Mouse (Mus musculus): ENCODE results near the gene Zfp874a. TPM values are rescaled to one million over a fixed set of nuclear protein-coding genes. Genes with fewer than 3 reads are reported as not detected.
"Not testable (repeated sequence)": the region's sequence is repeated elsewhere in the genome, so short reads cannot be mapped to it uniquely, and the experiment has no call there.

Gene Zfp874a
- total RNA-seq, 2 experiments from 2014 or later: 14.9 to 15.5 TPM

DNA sequence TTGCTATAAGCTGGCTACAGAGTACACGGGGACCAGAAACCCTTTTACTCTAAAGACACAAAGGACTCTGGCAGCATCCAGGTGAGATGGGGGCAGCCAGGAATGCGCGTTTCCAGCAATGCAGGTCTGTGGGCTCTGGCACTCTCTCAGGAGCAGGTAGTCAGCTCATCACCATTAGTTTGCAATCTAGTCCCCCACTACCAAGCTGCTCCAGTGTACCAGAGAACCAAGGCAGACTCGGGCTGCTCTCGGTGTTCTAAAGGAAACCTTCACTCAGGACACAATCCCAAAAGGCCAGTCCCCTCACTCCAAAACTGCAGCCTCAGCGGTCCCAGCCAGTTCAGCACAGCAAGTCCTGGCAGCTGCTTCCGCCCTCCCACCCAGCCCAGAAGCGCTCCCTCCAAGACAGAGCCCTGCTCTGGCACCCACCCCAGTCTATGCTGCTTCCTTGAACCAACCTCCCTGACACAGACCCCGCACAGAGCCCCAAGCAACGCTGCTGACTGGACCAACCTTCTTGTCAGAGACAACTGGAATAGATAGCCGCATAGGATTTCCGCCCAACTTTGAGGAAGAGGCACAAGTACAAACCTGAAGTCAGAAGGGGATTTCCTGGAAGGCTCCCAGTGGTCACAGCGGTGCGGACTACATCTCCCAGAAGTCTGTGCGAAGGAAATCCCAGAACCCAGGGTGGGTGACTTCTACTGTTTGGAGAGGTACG is 52.1 kb downstream of the Zfp874a start, which contains the start of gene Zfp429:
Gene Zfp429, minus strand, starts transcription at position 637 of the 721 bp plus-strand sequence.
- peak in 1 of 2 experiments; percentile 41 for DNase-seq (ENCODE audit: low spot score in 2 of 2)

GRCm38 (mm10) chr13:67376255-67376654 is 75.2 kb downstream of the Zfp874a start:
- not testable (repeated sequence) for DNase-seq (ENCODE audit: low spot score in 2 of 2)

DNA sequence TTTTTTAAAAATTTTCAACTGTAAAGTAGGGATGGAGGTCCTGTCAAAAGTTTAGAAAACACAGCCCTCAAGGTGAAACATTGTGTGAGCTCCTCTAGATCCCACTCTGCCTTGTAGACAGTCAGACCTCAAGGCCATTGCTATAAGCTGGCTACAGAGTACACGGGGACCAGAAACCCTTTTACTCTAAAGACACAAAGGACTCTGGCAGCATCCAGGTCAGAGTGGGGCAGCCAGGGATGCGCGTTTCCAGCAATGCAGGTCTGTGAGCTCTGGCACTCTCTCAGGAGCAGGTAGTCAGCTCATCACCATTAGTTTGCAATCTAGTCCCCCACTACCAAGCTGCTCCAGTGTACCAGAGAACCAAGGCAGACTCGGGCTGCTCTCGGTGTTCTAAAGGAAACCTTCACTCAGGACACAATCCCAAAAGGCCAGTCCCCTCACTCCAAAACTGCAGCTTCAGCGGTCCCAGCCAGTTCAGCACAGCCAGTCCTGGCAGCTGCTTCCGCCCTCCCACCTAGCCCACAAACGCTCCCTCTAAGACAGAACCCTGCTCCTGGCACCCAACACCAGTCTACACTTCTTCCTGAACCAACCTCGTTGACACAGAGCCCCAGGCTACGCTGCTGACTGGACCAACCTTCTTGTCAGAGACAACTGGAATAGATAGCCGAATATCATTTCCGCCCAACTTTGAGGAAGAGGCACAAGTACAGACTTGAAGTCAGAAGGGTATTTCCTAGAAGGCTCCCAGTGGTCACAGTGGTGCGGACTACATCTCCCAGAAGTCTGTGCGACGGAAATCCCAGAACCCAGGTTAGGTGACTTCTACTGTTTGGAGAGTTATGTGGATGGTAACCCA is 76.1 kb downstream of the Zfp874a start, which contains the start of the genes Gm28041 and Zfp456:
Gene Gm28041, minus strand, starts transcription at position 684 of the 862 bp plus-strand sequence.
Gene Zfp456, minus strand, starts transcription at position 761 of the 862 bp plus-strand sequence.
- peak in 1 of 2 experiments; percentile 22 for DNase-seq (ENCODE audit: low spot score in 2 of 2)

Other genes with a start within 250 kb of the Zfp874a start
- gene Zfp458, start 173.2 kb downstream of the Zfp874a start, total RNA-seq (2021): 1 to 10 TPM; 6.2 to 6.9 TPM
- gene Zfp457, start 145.1 kb downstream of the Zfp874a start, total RNA-seq (2021): 1 to 10 TPM; 3.2 to 3.9 TPM
- 1 to 10 TPM; 5.0 to 5.1 TPM for gene Zfp595, start 119.1 kb downstream of the Zfp874a start, total RNA-seq (2021)
- 1 to 10 TPM; 1.3 to 2.4 TPM for gene Gm28044, start 91.1 kb downstream of the Zfp874a start, total RNA-seq (2021)
- 1 to 10 TPM; 3.0 to 3.2 TPM for gene Zfp953, start 91.0 kb downstream of the Zfp874a start, total RNA-seq (2021)
- gene Gm28041, start 75.9 kb downstream of the Zfp874a start, total RNA-seq (2021): 1 to 10 TPM; 1.1 to 1.2 TPM
- gene Zfp456, start 75.8 kb downstream of the Zfp874a start, total RNA-seq (2021): 1 to 10 TPM; 1.8 to 2.5 TPM
- 1 to 10 TPM; 4.7 to 6.0 TPM for gene Zfp429, start 51.8 kb downstream of the Zfp874a start, total RNA-seq (2021)
- gene Zfp459, start 30.2 kb downstream of the Zfp874a start, total RNA-seq (2021): 1 to 10 TPM in 1 of 2 experiments, under 1 TPM in 1; 0.85 to 1.5 TPM
- 10 to 100 TPM; 14.2 to 16.1 TPM for gene Zfp874b, start 32.6 kb upstream of the Zfp874a start, total RNA-seq (2021)
- gene Zfp58, start 48.9 kb upstream of the Zfp874a start, total RNA-seq (2021): 1 to 10 TPM; 8.4 to 8.5 TPM
- not detected for gene Gm26965, start 74.5 kb upstream of the Zfp874a start, total RNA-seq (2021)
- 10 to 100 TPM; 18.7 to 23.0 TPM for gene Zfp87, start 74.6 kb upstream of the Zfp874a start, total RNA-seq (2021)
- gene Zfp748, start 102.2 kb upstream of the Zfp874a start, total RNA-seq (2021): 10 to 100 TPM; 10.4 to 11.8 TPM
- 1 to 10 TPM; 9.0 to 9.1 TPM for gene Zfp729b, start 158.1 kb upstream of the Zfp874a start, total RNA-seq (2021)
- gene Gm49345, start 186.1 kb upstream of the Zfp874a start, total RNA-seq (2021): 1 to 10 TPM in 1 of 2 experiments, under 1 TPM in 1; 0.51 to 1.0 TPM
- 1 to 10 TPM; 7.6 to 8.2 TPM for gene Zfp729a, start 186.2 kb upstream of the Zfp874a start, total RNA-seq (2021)
- 10 to 100 TPM; 15.9 to 17.5 TPM for gene Zfp738, start 235.4 kb upstream of the Zfp874a start, total RNA-seq (2021)

Measured in adrenal gland, postnatal 4 days (tissue).